In genomic region chr5:139817292-139817691, GRCm38 (mm10) we compare ENCODE assay signal across 12 mouse cellular contexts. TPM values are rescaled to one million over a fixed set of nuclear protein-coding genes. Genes with fewer than 3 reads are reported as not detected.
A peak's percentile ranks its signal among the peaks of the same experiment; 100 is the strongest.
DNase-seq lines count a peak whose midpoint lies in the region; ATAC-seq and TF ChIP-seq lines count a peak whose summit lies in the region.
"Had no signal": no experiment of that assay in that cellular context is flagged by ENCODE, and none has a peak within 500 bp of the region (broad histone marks: within the 10 kb centered on the region; RNA-seq: fewer than 3 reads in every experiment).

No protein-coding gene starts in this region.

- no peak overlapping the region for H3K4me3 ChIP-seq in lung, postnatal 0 days (ENCODE audit: low read depth, low read length)
- no peak overlapping the region for H3K4me3 ChIP-seq in cortical plate, adult 2 months (ENCODE audit: insufficient read depth, low read length)
- no peak overlapping the region for H3K4me3 ChIP-seq in olfactory bulb, adult 2 months (ENCODE audit: insufficient read depth, low read depth, low read length)

- WGBS in lung, postnatal 0 days, result 0% methylated on average over 1 of the region's 1 CpGs
- WGBS in olfactory bulb, adult 2 months, result 10% methylated on average over 1 of the region's 1 CpGs

- no peak for TF ChIP-seq EP300 in lung, postnatal 0 days (IDR thresholded peaks at IDR 0.05)

- no peak overlapping the region for H3K27ac ChIP-seq in lung, postnatal 0 days (ENCODE audit: low read length)
- H3K27ac ChIP-seq in cortical plate, adult 2 months (ENCODE audit: insufficient read depth, low read length), result no peak overlapping the region
- H3K27ac ChIP-seq in olfactory bulb, adult 2 months (ENCODE audit: insufficient read depth, low read depth, low read length), result no peak overlapping the region
- H3K27ac ChIP-seq: macrophage had no signal

- H3K4me1 ChIP-seq in lung, postnatal 0 days (ENCODE audit: insufficient read depth, low read depth, low read length), result no peaks in the 10 kb centered on the region
- no peaks in the 10 kb centered on the region for H3K4me1 ChIP-seq in cortical plate, adult 2 months (ENCODE audit: control insufficient read depth, insufficient read depth, low read length)
- H3K4me1 ChIP-seq in olfactory bulb, adult 2 months (ENCODE audit: control insufficient read depth, insufficient read depth, low read length), result no peaks in the 10 kb centered on the region

- no peaks in the 10 kb centered on the region for H3K9me3 ChIP-seq in lung, postnatal 0 days (ENCODE audit: low read length)

- TF ChIP-seq CTCF in lung, postnatal 0 days (IDR thresholded peaks at IDR 0.05), result peak; percentile 83
- peak; percentile 60 for TF ChIP-seq CTCF in cortical plate, adult 2 months (IDR thresholded peaks at IDR 0.05; ENCODE audit: extremely low read depth, insufficient read depth, low read length)
- peak; percentile 53; the same call in 1 of the 2 replicates for TF ChIP-seq CTCF in olfactory bulb, adult 2 months (IDR thresholded peaks at IDR 0.05; ENCODE audit: insufficient read depth, low read depth, low read length)

- no peak for ATAC-seq in CD4-positive, CD25-positive, alpha-beta regulatory T cell, adult 4 months
- no peak for ATAC-seq in lung, postnatal 0 days
- no peak for ATAC-seq in cerebellum, adult (ENCODE audit: insufficient number of reproducible peaks, low FRiP score, low TSS enrichment)

- no peak overlapping the region for H3K9ac ChIP-seq in lung, postnatal 0 days (replicated peaks; ENCODE audit: low read depth)

- peak; percentile 66 for DNase-seq in CD4-positive, CD25-positive, alpha-beta regulatory T cell, adult 2 months (ENCODE audit: low read depth, low spot score)
- DNase-seq in lung, postnatal 0 days (ENCODE audit: low spot score), result peak; percentile 40
- no peak for DNase-seq in lung, postnatal 14 days
- DNase-seq in adrenal gland, adult 18-20 months (ENCODE audit: low spot score in 2 of 2), result no peak

- H3K4me2 ChIP-seq in lung, postnatal 0 days (replicated peaks; ENCODE audit: low read depth, low read length), result no peak overlapping the region

- H3K36me3 ChIP-seq in lung, postnatal 0 days (ENCODE audit: insufficient read depth, low read length), result no peaks in the 10 kb centered on the region

- TF ChIP-seq POLR2A in cortical plate, adult 2 months (IDR thresholded peaks at IDR 0.05; ENCODE audit: extremely low read depth, insufficient read depth, low read length), result no peak
- no peak for TF ChIP-seq POLR2A in olfactory bulb, adult 2 months (IDR thresholded peaks at IDR 0.05; ENCODE audit: insufficient read depth, low read depth, low read length)

- no peaks in the 10 kb centered on the region for H3K27me3 ChIP-seq in lung, postnatal 0 days (replicated peaks; ENCODE audit: insufficient read depth, low read length)

RNA-seq across cellular contexts. Expression of gene Tmem184a, which starts 2.4 kb away (rescaled TPM):
- under 1 TPM in 1 of 2 experiments, not detected in 1; 0.18 TPM for polyA plus RNA-seq in CD4-positive, CD25-positive, alpha-beta regulatory T cell, adult 4 months (2017; shearing (Covaris generic))
- 15.5 and 19.1 TPM in 2 replicates for polyA plus RNA-seq in lung, postnatal 0 days (2015; fragmentation: Nextera tagmentation; extraction: Ambion mirVana)
- polyA plus RNA-seq in cortical plate, adult 2 months (2012; rRNA removed), result 0.04 and 0.21 TPM in 2 replicates
- not detected in 2 replicates for polyA plus RNA-seq in olfactory bulb, adult 2 months (2012; ENCODE audit: insufficient read depth, insufficient read length, low replicate concordance, missing spikeins)
- 1 to 10 TPM in 1 of 2 experiments, under 1 TPM in 1; 0.33 to 1.3 TPM for total RNA-seq in adrenal gland, adult 18-20 months (2021)
- polyA plus RNA-seq: macrophage had no signal

RNA-seq across cellular contexts. Expression of gene Gm26938, which starts 8.9 kb away (rescaled TPM):
- not detected for polyA plus RNA-seq in CD4-positive, CD25-positive, alpha-beta regulatory T cell, adult 4 months (2017; shearing (Covaris generic))
- polyA plus RNA-seq in lung, postnatal 0 days (2015; fragmentation: Nextera tagmentation; extraction: Ambion mirVana), result 0.33 TPM in 1 of 2 replicates, not detected in the other
- polyA plus RNA-seq in cortical plate, adult 2 months (2012; rRNA removed), result not detected in 2 replicates
- not detected in 2 replicates for polyA plus RNA-seq in olfactory bulb, adult 2 months (2012; ENCODE audit: insufficient read depth, insufficient read length, low replicate concordance, missing spikeins)
- not detected for total RNA-seq in adrenal gland, adult 18-20 months (2021)
- polyA plus RNA-seq: heart, embryonic 16.5 days; large intestine, adult 2 months; macrophage; stomach, embryonic 16.5 days had no signal

RNA-seq across cellular contexts. Expression of gene Psmg3, which starts 9.4 kb away (rescaled TPM):
- 10 to 100 TPM; 45.9 to 60.3 TPM for polyA plus RNA-seq in CD4-positive, CD25-positive, alpha-beta regulatory T cell, adult 4 months (2017; shearing (Covaris generic))
- 41.1 and 45.4 TPM in 2 replicates for polyA plus RNA-seq in lung, postnatal 0 days (2015; fragmentation: Nextera tagmentation; extraction: Ambion mirVana)
- polyA plus RNA-seq in cortical plate, adult 2 months (2012; rRNA removed), result 30.5 and 32.9 TPM in 2 replicates
- polyA plus RNA-seq in olfactory bulb, adult 2 months (2012; ENCODE audit: insufficient read depth, insufficient read length, low replicate concordance, missing spikeins), result not detected in 2 replicates
- total RNA-seq in adrenal gland, adult 18-20 months (2021), result 10 to 100 TPM; 18.3 to 19.9 TPM

RNA-seq across cellular contexts. Expression of gene Mafk, which starts 26.0 kb away (rescaled TPM):
- polyA plus RNA-seq in CD4-positive, CD25-positive, alpha-beta regulatory T cell, adult 4 months (2017; shearing (Covaris generic)), result 10 to 100 TPM; 13.6 to 17.2 TPM
- 38.5 and 38.9 TPM in 2 replicates for polyA plus RNA-seq in lung, postnatal 0 days (2015; fragmentation: Nextera tagmentation; extraction: Ambion mirVana)
- 7.6 and 7.9 TPM in 2 replicates for polyA plus RNA-seq in cortical plate, adult 2 months (2012; rRNA removed)
- not detected in 2 replicates for polyA plus RNA-seq in olfactory bulb, adult 2 months (2012; ENCODE audit: insufficient read depth, insufficient read length, low replicate concordance, missing spikeins)
- 10 to 100 TPM; 28.8 to 39.0 TPM for total RNA-seq in adrenal gland, adult 18-20 months (2021)

RNA-seq across cellular contexts. Expression of gene Ints1, which starts 41.8 kb away (rescaled TPM):
- polyA plus RNA-seq in CD4-positive, CD25-positive, alpha-beta regulatory T cell, adult 4 months (2017; shearing (Covaris generic)), result 10 to 100 TPM in 1 of 2 experiments, 1 to 10 TPM in 1; 8.8 to 18.3 TPM
- polyA plus RNA-seq in lung, postnatal 0 days (2015; fragmentation: Nextera tagmentation; extraction: Ambion mirVana), result 8.6 TPM in 2 replicates
- polyA plus RNA-seq in cortical plate, adult 2 months (2012; rRNA removed), result 66.5 and 68.5 TPM in 2 replicates
- not detected in 2 replicates for polyA plus RNA-seq in olfactory bulb, adult 2 months (2012; ENCODE audit: insufficient read depth, insufficient read length, low replicate concordance, missing spikeins)
- total RNA-seq in adrenal gland, adult 18-20 months (2021), result 10 to 100 TPM; 47.8 to 53.5 TPM

Comparison
In these comparisons a context has a peak if more than half of its experiments do, and no peak if none do; other contexts are left out.
1. DNase-seq: peak in CD4-positive, CD25-positive, alpha-beta regulatory T cell, adult 2 months (single experiment) and lung, postnatal 0 days (single experiment); none in lung, postnatal 14 days (single experiment) and adrenal gland, adult 18-20 months (0 of 2).
2. RNA of gene Tmem184a, which starts 2.4 kb away (polyA plus RNA-seq): 15.5 to 19.1 TPM in lung, postnatal 0 days; 0.04 to 0.21 TPM in cortical plate, adult 2 months, 0.18 TPM in CD4-positive, CD25-positive, alpha-beta regulatory T cell, adult 4 months and not detected in olfactory bulb, adult 2 months; every median in the first group is over 10 times any median in the second.
3. RNA of gene Psmg3, which starts 9.4 kb away (polyA plus RNA-seq): 45.9 to 60.3 TPM in CD4-positive, CD25-positive, alpha-beta regulatory T cell, adult 4 months, 41.1 to 45.4 TPM in lung, postnatal 0 days and 30.5 to 32.9 TPM in cortical plate, adult 2 months; not detected in olfactory bulb, adult 2 months; every median in the first group is over 10 times any median in the second.
4. Peak in every context shown above with its lines, with median percentiles within 50 percentile points of each other: CTCF ChIP-seq.